Mouse (Mus musculus) thymus, postnatal 25 days (tissue): ENCODE data around the gene Mtg2.

ENCODE experiments used
- DNase-seq: peaks from one replicate; pipeline ENCODE4 v3.0.0; 2022

The Mtg2 gene

GRCm38 (mm10) chr2:180105441-180106190, 35.2 kb downstream of the Mtg2 start:
- no peak for DNase-seq

GRCm38 (mm10) chr2:180107081-180107480, 36.7 kb downstream of the Mtg2 start:
- DNase-seq = peak; percentile 59

- DNase-seq = no peak
Measured at GRCm38 (mm10) chr2:180108285-180108684, 37.9 kb downstream of the Mtg2 start.

- no peak for DNase-seq
Measured at GRCm38 (mm10) chr2:180113909-180114890, 43.8 kb downstream of the Mtg2 start.

GRCm38 (mm10) chr2:180115279-180115678, 44.9 kb downstream of the Mtg2 start:
- DNase-seq = no peak

- DNase-seq = no peak
Measured at GRCm38 (mm10) chr2:180116081-180116493, 45.7 kb downstream of the Mtg2 start.

- DNase-seq = no peak
Measured at GRCm38 (mm10) chr2:180116741-180117484, 46.5 kb downstream of the Mtg2 start.

- peak; percentile 23 for DNase-seq
Measured at GRCm38 (mm10) chr2:180117485-180118194, 47.3 kb downstream of the Mtg2 start.

- peak; percentile 99 for DNase-seq
Measured at GRCm38 (mm10) chr2:180118661-180119438, 48.5 kb downstream of the Mtg2 start, which contains the start of gene Osbpl2. TSS of gene Osbpl2 (plus strand) at chr2:180119306.

- no peak for DNase-seq
Measured at GRCm38 (mm10) chr2:180119439-180120291, 49.3 kb downstream of the Mtg2 start.

- DNase-seq = no peak
Measured at GRCm38 (mm10) chr2:180120292-180120761, 49.9 kb downstream of the Mtg2 start.

GRCm38 (mm10) chr2:180124192-180124591, 53.8 kb downstream of the Mtg2 start:
- DNase-seq = no peak

GRCm38 (mm10) chr2:180126195-180126594, 55.8 kb downstream of the Mtg2 start:
- DNase-seq = no peak

- DNase-seq = no peak
Measured at GRCm38 (mm10) chr2:180127675-180128074, 57.3 kb downstream of the Mtg2 start.

- no peak for DNase-seq
Measured at GRCm38 (mm10) chr2:180133231-180133630, 62.8 kb downstream of the Mtg2 start.

- no peak for DNase-seq
Measured at GRCm38 (mm10) chr2:180133911-180134310, 63.5 kb downstream of the Mtg2 start.

- no peak for DNase-seq
Measured at GRCm38 (mm10) chr2:180135414-180135813, 65.0 kb downstream of the Mtg2 start.
